Mouse (Mus musculus) G1E (cell line): ENCODE measurements at regions not wholly inside any gene's neighbourhood (a gene's known extent, or its start where the extent isn't known, plus 50 kb on each side); places are given as distances from the start of the nearest gene placed in this dataset.

Experiments
- CTCF ChIP-seq: IDR thresholded peaks from 2 replicates; pipeline ENCODE4 v1.5.1; 2012; ENCODE audit warnings: low read depth, low read length, inconsistent platforms, mixed read lengths
- GATA1 ChIP-seq: IDR thresholded peaks from 2 replicates; pipeline ENCODE4 v1.6.1; 2012; ENCODE audit warnings: borderline replicate concordance, low read length, inconsistent platforms, mixed read lengths
- GATA2 ChIP-seq: IDR thresholded peaks from 2 replicates; pipeline ENCODE4 v1.6.1; 2012; ENCODE audit warnings: low read depth, low read length, inconsistent platforms, borderline replicate concordance
- POLR2AphosphoS5 ChIP-seq: IDR thresholded peaks from 2 replicates; pipeline ENCODE4 v1.6.1; 2012; ENCODE audit warnings: low read depth, low read length, inconsistent platforms; ENCODE audit not compliant: insufficient replicate concordance
- TAL1 ChIP-seq: conservative IDR thresholded peaks from 2 replicates; pipeline ENCODE4 v1.6.1; 2012; ENCODE audit warnings: low read depth, low read length, inconsistent platforms, mixed read lengths

DNA sequence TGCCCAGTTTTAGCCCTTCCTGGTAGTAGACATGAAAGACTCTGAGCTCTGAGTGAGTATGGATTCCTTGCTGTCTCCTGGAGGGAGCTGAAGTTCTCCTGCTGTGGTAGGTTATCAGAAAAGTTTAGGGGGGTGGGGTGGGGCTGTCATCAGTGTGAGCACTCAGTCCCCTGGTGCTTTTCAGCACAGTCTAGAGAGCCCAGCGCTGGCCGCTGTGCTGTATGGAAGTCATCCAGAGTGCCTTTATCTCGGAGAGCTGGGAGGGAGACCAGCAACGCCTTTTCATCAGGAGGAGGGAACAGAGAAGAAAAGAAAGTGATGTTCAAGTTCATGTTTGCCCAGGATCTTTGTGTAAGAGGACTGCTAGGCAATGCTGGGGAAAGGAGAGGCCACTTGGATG, 163.6 kb downstream of the Cyp26b1 start:
- TF ChIP-seq CTCF (no peak), GATA1 (no peak), TAL1 (no peak), POLR2AphosphoS5 (no peak), GATA2 (no peak)
